In genomic region chr12:100726651-100727050, GRCm38 (mm10) we compare ENCODE assay signal across 8 mouse cellular contexts. TPM values are rescaled to one million over a fixed set of nuclear protein-coding genes. Genes with fewer than 3 reads are reported as not detected.
DNase-seq lines count a peak whose midpoint lies in the region; ATAC-seq and TF ChIP-seq lines count a peak whose summit lies in the region.

Rps6ka5 (minus strand) TSS chr12:100726983.

- H3K4me2 ChIP-seq in embryonic facial prominence, embryonic 14.5 days (ENCODE audit: low read depth, low read length), result peak within 1 kb of the TSS; percentile 93
- peak within 1 kb of the TSS; percentile 71 for H3K4me2 ChIP-seq in liver, embryonic 14.5 days (ENCODE audit: low read depth)

- peaks cover 16% of the 10 kb centered on the region for H3K4me1 ChIP-seq in embryonic facial prominence, embryonic 14.5 days (ENCODE audit: control insufficient read depth, insufficient read depth, low read length)
- H3K4me1 ChIP-seq in liver, embryonic 14.5 days (replicated peaks; ENCODE audit: control insufficient read depth in 2 of 2, insufficient read depth in 2 of 2, low read length in 1 of 2), result peaks cover 8 to 10% of the 10 kb centered on the region in 2 experiments

- TF ChIP-seq EP300 in liver, embryonic 14.5 days (IDR thresholded peaks at IDR 0.05; ENCODE audit: low read depth), result no peak

- no peaks in the 10 kb centered on the region for H3K36me3 ChIP-seq in embryonic facial prominence, embryonic 14.5 days (ENCODE audit: control insufficient read depth, insufficient read depth, low read length)
- H3K36me3 ChIP-seq in liver, embryonic 14.5 days (replicated peaks; ENCODE audit: control insufficient read depth, insufficient read depth, low read depth), result no peaks in the 10 kb centered on the region

- no peak for ATAC-seq in embryonic facial prominence, embryonic 14.5 days (ENCODE audit: low read depth)
- no peak for ATAC-seq in liver, embryonic 14.5 days (ENCODE audit: insufficient read depth)

- no peak within 1 kb of the TSS for H3K27ac ChIP-seq in embryonic facial prominence, embryonic 14.5 days (replicated peaks; ENCODE audit: low read depth, low read length)
- H3K27ac ChIP-seq in liver, embryonic 14.5 days, result no peak within 1 kb of the TSS

- H3K4me3 ChIP-seq in embryonic facial prominence, embryonic 14.5 days (ENCODE audit: low read depth, low read length), result peak within 1 kb of the TSS; percentile 84; the same call in 1 of the 2 replicates
- H3K4me3 ChIP-seq in liver, embryonic 14.5 days (ENCODE audit: insufficient read depth in 1 of 2, low read depth in 2 of 2, low read length in 2 of 2), result no peak within 1 kb of the TSS; a peak in 1 of 4 replicates

- TF ChIP-seq CTCF in liver, embryonic 14.5 days (IDR thresholded peaks at IDR 0.05; ENCODE audit: low read depth), result no peak

- H3K9ac ChIP-seq in embryonic facial prominence, embryonic 14.5 days (ENCODE audit: low read depth, low read length), result no peak within 1 kb of the TSS
- H3K9ac ChIP-seq in liver, embryonic 14.5 days (replicated peaks), result no peak within 1 kb of the TSS

- WGBS in embryonic facial prominence, embryonic 14.5 days, result 92% methylated on average over 4 of the region's 4 CpGs
- 68% methylated on average over 4 of the region's 4 CpGs for WGBS in liver, embryonic 14.5 days (ENCODE audit: insufficient replicate concordance)

- no peaks in the 10 kb centered on the region for H3K27me3 ChIP-seq in embryonic facial prominence, embryonic 14.5 days (replicated peaks; ENCODE audit: control insufficient read depth, insufficient read depth, low read length)
- H3K27me3 ChIP-seq in liver, embryonic 14.5 days (ENCODE audit: control insufficient read depth, insufficient read depth, low read length), result no peaks in the 10 kb centered on the region

- H3K9me3 ChIP-seq in embryonic facial prominence, embryonic 14.5 days (ENCODE audit: control insufficient read depth, low read length), result no peaks in the 10 kb centered on the region
- no peaks in the 10 kb centered on the region for H3K9me3 ChIP-seq in liver, embryonic 14.5 days (ENCODE audit: control insufficient read depth, low read length)

- no peak for DNase-seq in gastrocnemius, postnatal 4 days (ENCODE audit: low spot score in 2 of 2)
- no peak for DNase-seq in gastrocnemius, postnatal 14 days
- DNase-seq in embryonic facial prominence, embryonic 14.5 days (ENCODE audit: low spot score), result no peak
- no peak for DNase-seq in heart, postnatal 36 days
- DNase-seq in liver, embryonic 14.5 days (ENCODE audit: low read depth in 3 of 3, low spot score in 3 of 3), result no peak
- DNase-seq in ovary, postnatal 14 days (ENCODE audit: low spot score), result no peak
- DNase-seq in adrenal gland, adult 2 months, result no peak
- DNase-seq in thymus, postnatal 10 days (ENCODE audit: low spot score in 2 of 2), result no peak

- intact Hi-C loops in gastrocnemius, postnatal 14 days (cut with DNase I; ENCODE audit: low total_unique reads), result no loop called here
- intact Hi-C loops in heart, postnatal 36 days (cut with DNase I), result loop anchor here (10.0 kb wide), 1 partner anchor 572 kb away; the partner anchor contains the start of gene Nrde2

RNA-seq across cellular contexts. Expression of gene Rps6ka5, which starts in this region (rescaled TPM):
- 10 to 100 TPM; 11.0 to 14.1 TPM for total RNA-seq in gastrocnemius, postnatal 4 days (2021)
- 10 to 100 TPM in 1 of 2 experiments, 1 to 10 TPM in 1; 7.3 to 13.6 TPM for total RNA-seq in gastrocnemius, postnatal 14 days (2021)
- polyA plus RNA-seq in embryonic facial prominence, embryonic 14.5 days (2014; fragmentation: Nextera tagmentation; extraction: Ambion mirVana), result 4.8 and 5.2 TPM in 2 replicates
- total RNA-seq in heart, postnatal 36 days (2021), result 10 to 100 TPM; 12.5 to 16.5 TPM
- 0.80 and 1.4 TPM in 2 replicates for polyA plus RNA-seq in liver, embryonic 14.5 days (2012; rRNA removed)
- 0.81 and 1.2 TPM in 2 replicates for polyA plus RNA-seq in liver, embryonic 14.5 days (2014; fragmentation: Nextera tagmentation; extraction: Ambion mirVana)
- 1 to 10 TPM; 5.1 to 8.5 TPM for total RNA-seq in adrenal gland, adult 2 months (2021)
- polyA plus RNA-seq in adrenal gland, adult 2 months (2012; rRNA removed), result 0.27 and 0.62 TPM in 2 replicates
